Mouse (Mus musculus) cerebellum, postnatal 25 days (tissue): ENCODE results near the gene Gm2115.
A peak's percentile ranks its signal among the peaks of the same experiment; 100 is the strongest.

Experiments used
- DNase-seq, 2 experiments: peaks; one replicate each; pipeline ENCODE4 v3.0.0; 2021; ENCODE audit warnings: mixed read lengths in 2 of 2

The Gm2115 gene

GRCm38 (mm10) chr7:84528796-84529533, at the start of gene Gm2115:
Gene Gm2115 (plus strand): TSS chr7:84528954.
- peak; percentile 59 to 80 for DNase-seq

- DNase-seq = no peak
Observed at GRCm38 (mm10) chr7:84483447-84484407, 45.0 kb upstream of the Gm2115 start.

- DNase-seq = no peak
Observed at GRCm38 (mm10) chr7:84486485-84486884, 42.3 kb upstream of the Gm2115 start.

DNA sequence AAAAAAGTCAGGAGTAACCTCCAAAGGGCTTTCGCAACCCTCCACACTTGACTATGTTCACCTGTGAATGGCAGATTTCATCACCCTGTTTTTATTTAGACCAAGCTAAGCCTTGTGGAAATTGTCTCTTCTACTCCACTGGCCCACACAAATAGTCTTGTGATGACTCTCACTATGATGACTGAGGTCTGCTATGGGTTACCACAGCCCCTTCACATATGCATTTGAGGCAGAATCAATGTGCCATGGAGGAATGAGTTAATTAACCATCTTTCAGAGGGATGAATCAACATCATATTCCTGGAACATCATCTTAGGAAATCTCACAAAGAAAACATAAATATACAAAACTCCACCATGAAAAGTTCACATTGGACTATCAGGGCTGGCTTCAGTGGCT, 25.6 kb upstream of the Gm2115 start:
- no peak for DNase-seq

DNA sequence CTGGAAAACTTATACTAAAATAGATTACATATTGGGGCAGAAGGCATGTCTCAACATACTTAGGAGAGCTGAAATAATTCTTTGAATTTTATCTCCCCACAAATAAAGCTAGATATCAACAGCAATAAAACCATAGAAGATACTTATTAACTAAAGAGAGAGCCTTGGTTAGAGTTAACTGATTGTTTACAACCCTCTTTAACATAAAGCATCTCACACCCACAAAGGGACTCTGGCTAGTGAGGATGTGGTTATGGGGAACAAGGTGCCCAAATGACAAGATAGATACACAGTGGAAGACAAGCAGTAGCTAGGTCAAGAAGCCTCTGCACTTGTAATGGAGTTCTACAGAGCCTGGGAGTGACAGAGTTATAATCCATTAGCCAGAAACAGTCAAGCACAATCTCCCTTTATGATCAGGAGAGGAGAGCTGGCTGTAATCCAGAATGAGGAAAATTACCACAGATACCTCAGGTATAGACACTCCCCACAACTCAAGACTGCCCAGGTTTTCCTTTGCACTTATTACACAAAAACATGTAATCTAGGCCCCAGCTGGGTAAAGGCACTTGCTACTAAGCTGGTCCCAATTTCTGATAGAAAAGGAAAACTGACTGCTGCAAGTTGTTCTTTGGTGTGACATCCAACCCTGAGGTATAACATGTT, 10.1 kb upstream of the Gm2115 start:
- no peak for DNase-seq

DNA sequence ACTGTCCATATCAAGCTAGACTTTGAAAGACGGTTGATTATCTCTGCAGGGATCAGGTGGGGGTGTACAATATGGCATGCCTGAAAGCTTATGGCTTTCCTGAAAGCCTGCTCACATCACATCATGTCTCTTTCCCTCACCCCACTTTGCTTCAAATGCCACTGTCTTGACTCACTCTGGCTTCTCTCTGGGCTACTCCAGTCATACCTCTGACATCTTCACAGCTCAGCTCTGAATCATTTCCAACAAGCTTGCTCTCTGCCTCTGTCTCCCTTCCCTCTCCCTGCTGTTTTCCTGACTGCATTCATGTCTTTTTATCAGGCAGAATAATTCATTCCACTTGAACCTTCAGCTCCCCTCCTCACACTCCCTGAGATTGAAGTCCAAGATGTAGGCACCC, 7.4 kb upstream of the Gm2115 start:
- DNase-seq = no peak

DNA sequence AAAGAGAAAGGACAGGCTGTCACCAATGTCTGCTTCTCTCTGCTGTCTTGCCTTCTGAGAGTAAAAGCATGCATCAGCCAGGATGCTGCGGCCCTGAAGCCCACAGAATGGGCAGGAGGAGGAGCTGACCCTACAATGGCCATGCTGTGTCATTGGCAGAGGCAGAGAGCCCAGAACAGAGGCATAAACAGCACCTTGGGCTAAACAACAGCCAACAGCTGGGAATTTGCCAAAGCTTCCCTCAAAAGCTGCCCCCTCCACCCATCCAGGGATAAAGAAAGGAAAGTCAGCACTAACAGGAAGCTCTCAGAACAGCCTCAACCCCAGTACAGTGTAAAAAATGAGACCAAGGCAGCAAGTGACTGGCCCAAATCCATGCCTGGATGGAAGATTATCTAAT, 6.3 kb upstream of the Gm2115 start:
- no peak for DNase-seq

DNA sequence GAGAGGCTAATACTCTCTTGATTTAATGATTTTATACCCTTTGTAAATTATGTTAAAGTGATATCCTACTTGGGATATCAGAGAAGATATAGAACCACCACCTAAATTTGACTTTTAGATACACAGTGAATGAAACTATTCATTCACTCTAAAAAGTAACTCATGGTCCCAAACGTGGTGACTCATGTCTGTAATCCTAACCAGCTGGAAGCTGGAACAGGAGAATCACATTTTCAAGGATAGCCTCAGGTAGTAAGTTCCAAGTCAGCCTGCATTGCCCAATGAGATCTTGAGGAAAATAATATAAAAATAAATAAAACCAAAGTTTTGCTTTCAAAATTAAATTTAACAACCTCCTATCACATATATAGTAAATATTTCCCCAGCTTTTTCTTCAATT, 2.6 kb upstream of the Gm2115 start:
- no peak for DNase-seq

DNA sequence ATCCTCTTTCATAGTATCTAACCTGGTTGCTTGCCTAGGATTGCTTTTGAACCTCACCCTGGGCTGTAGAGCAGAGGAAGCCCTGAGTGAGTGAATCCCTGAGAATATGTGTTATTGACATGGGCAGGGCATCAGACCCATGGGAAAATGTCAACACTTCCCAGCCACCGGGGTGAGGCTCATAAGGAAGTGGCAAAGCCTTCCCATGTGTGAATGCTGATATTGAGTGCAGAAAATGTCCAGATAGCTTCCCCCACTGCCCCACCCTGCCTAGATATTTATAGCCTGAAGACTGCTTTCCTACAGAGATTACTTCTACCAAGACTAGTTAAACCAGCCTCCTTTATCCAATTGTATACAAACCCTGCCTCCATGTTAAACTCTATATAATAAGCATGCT, 4.0 kb downstream of the Gm2115 start:
- DNase-seq = no peak

DNA sequence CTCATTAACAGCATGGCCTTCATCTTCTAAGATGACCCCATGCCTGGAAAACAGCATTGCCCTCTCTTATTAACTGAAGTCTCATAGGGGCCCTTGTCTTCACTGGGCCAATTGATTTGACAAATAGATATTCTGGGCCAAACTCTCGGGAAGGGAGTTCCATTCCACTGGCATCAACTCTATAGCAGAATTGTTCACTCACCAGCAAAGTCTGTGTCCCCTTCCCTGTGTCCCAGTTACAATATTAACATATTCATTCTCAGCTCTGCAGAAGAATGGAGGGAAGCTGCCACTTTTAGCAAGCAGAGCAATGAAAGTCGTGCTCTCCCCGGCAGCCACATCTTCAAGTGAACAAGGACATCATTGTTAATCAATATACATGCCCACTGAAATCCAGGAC, 5.9 kb downstream of the Gm2115 start:
- DNase-seq = no peak

DNA sequence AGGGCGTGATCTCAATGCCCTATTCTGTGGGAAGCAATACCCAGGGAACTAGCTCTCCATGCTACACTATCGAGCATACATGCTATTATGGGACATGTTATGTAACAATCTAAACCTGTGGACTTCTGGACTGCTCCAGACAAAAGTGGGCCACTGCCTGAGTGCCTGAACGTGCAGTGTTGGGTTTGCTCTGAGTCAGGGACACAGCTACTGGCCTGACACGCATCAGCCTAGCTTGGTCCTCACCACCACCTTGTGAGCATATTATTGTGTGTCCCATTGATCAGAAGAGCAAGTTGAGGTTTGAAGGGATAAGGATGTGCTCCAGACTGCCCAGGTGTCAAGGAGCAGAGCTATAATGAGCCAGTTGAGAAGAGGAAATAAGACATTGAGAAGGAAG, 16.2 kb downstream of the Gm2115 start:
- DNase-seq = no peak

GRCm38 (mm10) chr7:84546667-84547066, 17.9 kb downstream of the Gm2115 start:
- DNase-seq = no peak

GRCm38 (mm10) chr7:84551472-84551871, 22.7 kb downstream of the Gm2115 start:
- DNase-seq = no peak

- no peak for DNase-seq
Observed at GRCm38 (mm10) chr7:84555294-84555693, 26.5 kb downstream of the Gm2115 start.

GRCm38 (mm10) chr7:84557332-84557731, 28.6 kb downstream of the Gm2115 start:
- DNase-seq = no peak

DNA sequence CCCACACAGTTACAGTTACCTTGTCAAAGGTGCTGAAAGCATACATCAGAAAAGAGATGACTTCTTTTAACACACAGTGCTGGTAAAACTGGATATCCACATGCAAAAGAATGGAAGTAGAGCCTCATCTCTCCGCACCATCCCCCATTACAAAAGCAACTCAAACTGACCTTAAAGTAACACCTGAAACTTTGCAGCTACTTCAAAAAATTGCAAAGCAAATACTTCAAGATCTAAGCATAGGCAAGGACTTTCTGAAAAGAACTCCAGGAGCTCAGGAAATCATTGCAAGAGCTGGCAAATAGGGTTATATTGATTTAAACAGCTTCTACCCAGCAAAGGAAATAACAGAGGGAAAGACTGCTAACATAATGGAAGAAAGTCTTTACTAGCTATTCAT, 31.7 kb downstream of the Gm2115 start:
- no peak for DNase-seq

DNA sequence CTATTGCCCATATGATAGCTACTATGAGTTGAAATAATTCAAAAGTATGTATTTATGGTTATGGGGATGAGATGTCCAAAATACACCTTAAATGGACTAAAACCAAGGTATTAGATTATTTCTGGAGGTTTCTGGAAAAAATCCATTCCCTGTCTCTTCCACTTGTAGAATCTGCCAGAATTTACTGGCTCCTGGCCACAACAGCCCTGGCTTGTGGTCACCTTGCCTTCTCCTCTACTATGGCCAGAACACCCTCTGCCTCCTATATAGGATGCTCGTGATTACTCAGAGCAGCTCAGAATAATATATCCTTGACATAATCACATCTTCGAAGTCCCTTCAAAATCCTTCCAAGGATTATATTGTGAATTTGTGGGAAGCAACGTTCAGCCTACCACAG, 35.5 kb downstream of the Gm2115 start:
- DNase-seq = peak; percentile 17 to 50

DNA sequence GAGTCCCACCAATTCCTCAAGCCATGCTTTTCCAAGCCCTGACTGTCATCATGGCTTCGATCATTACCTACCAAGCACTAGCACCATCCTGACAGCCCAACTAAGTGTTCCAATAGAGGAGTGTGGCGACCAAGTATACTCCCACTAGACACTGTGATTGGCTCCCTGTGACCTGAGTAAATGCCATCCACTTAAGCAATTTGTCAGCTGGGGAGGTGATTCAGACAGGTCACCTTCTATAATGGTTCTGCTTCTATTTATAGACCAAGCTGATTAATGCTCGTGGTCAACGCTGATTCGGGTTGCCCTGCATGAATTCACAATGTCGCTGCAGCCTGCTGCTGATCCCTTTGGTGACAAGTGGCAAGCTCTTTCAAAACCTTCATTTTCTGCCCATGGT, 37.4 kb downstream of the Gm2115 start:
- no peak for DNase-seq

DNA sequence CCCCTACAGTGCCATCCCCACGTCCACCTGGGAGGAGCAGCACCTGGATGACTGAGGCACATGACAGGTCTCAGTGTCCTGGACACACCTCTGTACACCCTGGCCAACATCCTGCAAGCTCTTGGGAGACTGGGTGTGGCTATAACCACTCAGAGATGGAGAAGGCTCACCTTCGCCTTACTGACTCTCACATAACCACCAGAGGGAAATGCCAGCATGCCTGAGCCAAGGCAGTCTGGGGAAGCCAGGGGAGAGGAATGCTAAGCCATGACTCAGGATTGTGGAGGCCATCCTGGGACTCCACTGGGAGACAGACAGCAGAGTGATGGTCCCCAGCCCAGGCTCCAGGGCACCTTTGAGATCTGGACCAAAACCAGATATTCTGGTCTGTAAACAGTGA, 48.3 kb downstream of the Gm2115 start:
- no peak for DNase-seq

DNA sequence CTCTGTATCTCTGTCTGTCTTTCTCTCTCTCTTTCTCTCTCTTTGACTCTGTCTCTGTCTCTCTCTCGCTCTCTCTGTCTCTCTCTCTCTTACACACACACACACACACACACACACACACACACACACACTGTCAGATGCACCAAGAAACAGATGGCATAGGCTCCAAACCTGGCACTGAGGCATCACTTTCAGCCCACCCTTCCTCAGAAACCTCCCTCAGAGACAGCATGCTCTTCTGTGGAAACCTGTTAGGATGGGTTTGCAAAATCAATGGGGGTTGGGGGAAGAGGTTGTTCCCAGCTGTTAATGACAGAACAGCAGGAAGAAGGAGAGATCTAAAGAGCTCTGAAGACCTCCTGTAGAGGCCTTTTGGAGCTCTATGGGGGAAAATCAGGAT, 50.1 kb downstream of the Gm2115 start:
- no peak for DNase-seq

GRCm38 (mm10) chr7:84579769-84580168, 51.0 kb downstream of the Gm2115 start:
- no peak for DNase-seq

DNA sequence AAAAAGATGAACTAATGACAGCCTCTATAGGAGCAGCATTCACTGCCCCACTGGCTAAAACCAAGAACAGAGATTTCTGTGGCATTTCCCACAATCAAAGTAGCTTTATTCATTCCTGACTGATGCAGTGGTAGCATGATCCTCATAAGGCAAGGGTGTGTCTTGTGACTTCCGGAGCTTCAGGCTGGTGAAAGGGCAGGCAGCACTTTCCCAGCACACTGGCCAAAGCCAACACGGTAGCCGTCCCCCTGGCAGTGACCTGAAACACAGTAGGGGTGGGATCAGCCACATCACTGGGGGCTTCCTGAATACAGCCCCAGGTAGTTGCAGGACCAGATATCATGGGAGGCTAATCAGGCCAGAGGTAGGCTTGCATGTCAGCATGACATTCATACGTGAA, 56.3 kb downstream of the Gm2115 start:
- DNase-seq = no peak

- no peak for DNase-seq
Observed at GRCm38 (mm10) chr7:84586360-84587100, 57.8 kb downstream of the Gm2115 start.
